Mouse (Mus musculus): ENCODE results near the gene Naa50. TPM values are rescaled to one million over a fixed set of nuclear protein-coding genes. Genes with fewer than 3 reads are reported as not detected.

Gene Naa50
- 31.8 and 38.1 TPM in 2 replicates for polyA plus RNA-seq (2012)

DNA sequence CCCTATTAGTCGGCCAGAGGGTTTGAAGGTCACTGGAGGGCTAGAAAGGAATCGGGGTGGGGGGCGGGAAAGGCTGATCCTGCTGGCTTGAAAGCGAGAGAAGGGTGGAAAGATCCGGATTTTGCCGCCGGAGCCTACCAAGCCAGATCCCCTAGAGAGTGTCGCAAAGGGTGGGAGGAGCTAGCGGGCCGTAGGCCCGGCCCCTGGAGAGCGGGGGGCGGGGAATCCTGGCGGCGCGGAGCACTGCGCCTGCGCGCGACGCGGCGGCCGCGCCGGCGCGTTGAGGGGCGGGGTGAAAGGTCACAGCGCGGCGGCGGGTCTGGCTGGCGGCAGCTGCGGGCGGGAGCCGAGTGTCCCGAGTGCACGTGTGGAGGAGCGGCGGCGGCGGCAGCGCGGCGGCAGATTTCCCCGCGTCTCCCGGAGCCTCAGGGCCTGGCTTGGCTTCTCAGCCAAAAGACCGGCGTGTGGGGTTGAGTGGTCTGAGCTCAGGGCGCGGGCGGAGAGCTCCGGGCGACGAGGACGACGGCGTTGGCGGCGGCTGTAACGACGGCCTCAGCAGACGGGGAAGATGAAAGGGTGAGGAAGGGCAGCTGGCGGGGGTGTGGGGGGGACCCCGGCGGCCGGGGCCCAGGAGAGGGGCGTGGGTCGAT lies at the start of gene Naa50, which contains the start of gene Atp6v1a:
Naa50 (plus strand) TSS at position 295 of the 650 bp plus-strand sequence.
Atp6v1a (minus strand) TSS at position 170 of the 650 bp plus-strand sequence.

GRCm38 (mm10) chr16:44173155-44173941 lies 33.7 kb downstream of the Naa50 start, which contains the start of gene Usf3:
Usf3 (plus strand) TSS chr16:44173246.

Other genes with a start within 250 kb of the Naa50 start
- gene Qtrt2, start 213.0 kb upstream of the Naa50 start, polyA plus RNA-seq (2012) = 3.2 and 3.5 TPM in 2 replicates
- gene Zdhhc23, start 160.0 kb upstream of the Naa50 start, polyA plus RNA-seq (2012) = 1.3 and 2.4 TPM in 2 replicates
- 0.14 and 0.60 TPM in 2 replicates for gene Gramd1c, start 76.5 kb upstream of the Naa50 start, polyA plus RNA-seq (2012)
- gene Atp6v1a, start 125 bp upstream of the Naa50 start, polyA plus RNA-seq (2012) = 1.2 and 2.8 TPM in 2 replicates
- 1.4 and 3.7 TPM in 2 replicates for gene Usf3, start 33.4 kb downstream of the Naa50 start, polyA plus RNA-seq (2012)
- gene Sidt1, start 193.4 kb downstream of the Naa50 start, polyA plus RNA-seq (2012) = 0.22 and 0.71 TPM in 2 replicates
- 7.9 and 9.2 TPM in 2 replicates for gene Spice1, start 207.3 kb downstream of the Naa50 start, polyA plus RNA-seq (2012)